Mouse (Mus musculus) midbrain, embryonic 11.5 days (tissue): Measurements from ENCODE around the gene Slc34a2. TPM values are rescaled to one million over a fixed set of nuclear protein-coding genes. Genes with fewer than 3 reads are reported as not detected.

Experiments used
- ATAC-seq: fragments of 200-750 bp; cut with Nextera tagmentation; 2 replicates; pipeline ENCODE4 v1.8.0; 2017; ENCODE audit warnings: moderate TSS enrichment, moderate library complexity; ENCODE audit not compliant: low FRiP score
- DNase-seq: peaks from one replicate; pipeline ENCODE4 v3.0.0; 2015; ENCODE audit warnings: low spot score; ENCODE audit errors: missing footprints
- H3K27ac ChIP-seq: fragments of 300-500 bp; sonication (generic); 2 replicates; pipeline ENCODE4 v1.5.1; 2014; ENCODE audit warnings: low read depth, low read length
- H3K27me3 ChIP-seq: fragments of 300-500 bp; sonication (generic); 2 replicates; pipeline ENCODE4 v1.6.1; 2014; ENCODE audit warnings: mild to moderate bottlenecking, low read length, moderate library complexity, mixed read lengths; ENCODE audit not compliant: control insufficient read depth, insufficient read depth
- H3K36me3 ChIP-seq: fragments of 300-500 bp; sonication (generic); 2 replicates; pipeline ENCODE4 v1.6.1; 2014; ENCODE audit warnings: mild to moderate bottlenecking, low read length, moderate library complexity, mixed read lengths; ENCODE audit not compliant: control insufficient read depth, insufficient read depth
- H3K4me1 ChIP-seq: fragments of 300-500 bp; sonication (generic); 2 replicates; pipeline ENCODE4 v1.6.1; 2014; ENCODE audit warnings: low read length; ENCODE audit not compliant: control insufficient read depth, insufficient read depth
- H3K4me2 ChIP-seq: fragments of 300-500 bp; sonication (generic); 2 replicates; pipeline ENCODE4 v1.6.1; 2014; ENCODE audit warnings: mild to moderate bottlenecking, moderate library complexity
- H3K4me3 ChIP-seq: fragments of 300-500 bp; sonication (generic); 2 replicates; pipeline ENCODE4 v1.5.1; 2014; ENCODE audit warnings: low read depth, low read length
- H3K9ac ChIP-seq: fragments of 300-500 bp; sonication (generic); 2 replicates; pipeline ENCODE4 v1.6.1; 2014; ENCODE audit warnings: low read length
- H3K9me3 ChIP-seq: fragments of 300-500 bp; sonication (generic); 2 replicates; pipeline ENCODE4 v1.6.1; 2016; ENCODE audit warnings: low read length; ENCODE audit not compliant: control insufficient read depth
- WGBS: fragments of 180-500 bp; shearing (Covaris S2); extraction: QIAGEN DNeasy Blood & Tissue Kit; methylation state at CpG from one replicate; pipeline ENCODE4 v1.1.7; 2014; 5-methylcytosine and 5-hydroxymethylcytosine counted together
- polyA plus RNA-seq: library from polyadenylated mRNA; unstranded; fragments of >200 nt; fragmentation: Nextera tagmentation; extraction: Ambion mirVana; gene quantifications from 2 replicates; pipeline ENCODE4 v1.2.1, GENCODE M21; 2014

The Slc34a2 gene
- polyA plus RNA-seq, 1 experiment from 2014 or later, result not detected

DNA sequence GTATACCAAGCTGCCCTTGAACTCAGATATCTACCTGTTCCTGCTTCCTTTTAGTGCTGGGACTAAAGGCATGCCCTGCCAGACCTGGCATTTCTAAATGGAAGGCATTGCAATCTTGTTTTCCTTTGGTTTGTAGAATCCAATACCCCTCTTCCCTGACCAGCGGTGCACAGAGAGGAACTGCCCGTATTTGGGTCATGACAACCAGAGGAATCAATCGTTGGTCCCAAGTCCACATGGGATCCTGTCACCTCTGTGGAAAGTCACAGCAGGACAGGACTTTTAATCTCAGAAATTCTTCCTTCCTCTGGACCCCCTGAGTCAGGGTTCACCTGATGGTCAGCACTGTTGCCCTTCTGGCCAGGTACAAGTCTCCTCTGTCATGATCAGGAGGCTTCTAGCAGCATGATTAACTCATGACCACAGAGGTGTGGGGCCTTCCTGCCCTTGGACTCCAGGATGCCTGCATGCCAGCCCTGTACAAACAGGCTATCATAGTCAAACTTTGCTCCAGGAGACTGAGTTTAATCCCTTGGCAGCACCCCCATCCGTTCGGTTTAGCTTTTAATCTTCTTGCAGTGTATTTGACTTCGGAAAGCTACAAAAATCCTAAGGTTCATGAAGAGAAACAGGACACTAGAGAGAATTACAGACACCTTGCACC lies 39.7 kb upstream of the Slc34a2 start:
- no peak overlapping the region for H3K9ac ChIP-seq
- ATAC-seq, result no peak
- H3K36me3 ChIP-seq, result no peaks in the 10 kb centered on the region
- H3K27me3 ChIP-seq, result no peaks in the 10 kb centered on the region
- 82% methylated on average over 6 of the region's 6 CpGs for WGBS
- peaks cover 5% of the 10 kb centered on the region; the same call in 1 of the 2 replicates for H3K4me1 ChIP-seq
- no peaks in the 10 kb centered on the region for H3K9me3 ChIP-seq
- H3K4me2 ChIP-seq, result no peak overlapping the region
- no peak for DNase-seq
- no peak overlapping the region for H3K4me3 ChIP-seq
- H3K27ac ChIP-seq, result no peak overlapping the region

DNA sequence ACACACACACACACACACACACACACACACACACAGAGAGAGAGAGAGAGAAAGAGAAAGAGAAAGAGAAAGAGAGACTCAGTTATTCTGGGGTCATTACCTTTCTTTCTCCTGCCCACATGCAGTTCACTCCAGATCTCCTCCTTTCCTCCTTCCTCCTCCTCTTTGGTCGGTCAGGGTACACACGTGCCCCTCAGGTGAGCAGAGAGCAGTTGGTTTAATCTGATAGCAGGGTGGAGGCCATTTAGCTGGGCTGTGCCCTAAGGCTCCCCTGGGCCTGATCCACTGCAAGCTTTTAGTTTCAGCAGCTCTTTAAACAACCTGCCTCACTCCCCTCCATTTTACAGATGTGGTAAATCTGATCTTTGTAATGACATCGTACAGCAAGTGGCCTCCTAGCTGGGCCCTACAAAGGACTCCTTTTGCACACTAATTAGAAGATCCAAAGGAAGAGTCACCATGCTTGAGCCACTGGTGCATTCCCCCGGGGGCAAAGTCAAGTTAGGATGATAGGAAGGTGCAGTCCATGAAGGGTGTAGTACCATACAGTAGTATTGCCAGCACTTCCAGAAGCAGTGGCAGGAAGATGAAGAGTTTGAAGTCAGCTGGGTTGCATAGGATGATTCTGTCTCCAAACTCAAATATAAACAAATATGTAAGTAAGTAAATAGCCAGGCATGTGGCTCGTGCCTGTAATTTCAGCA lies 37.6 kb upstream of the Slc34a2 start:
- no peak for DNase-seq
- ATAC-seq, result no peak
- H3K4me2 ChIP-seq, result no peak overlapping the region
- H3K9ac ChIP-seq, result no peak overlapping the region
- H3K27me3 ChIP-seq, result no peaks in the 10 kb centered on the region
- no peaks in the 10 kb centered on the region for H3K36me3 ChIP-seq
- H3K4me1 ChIP-seq, result peaks cover 5% of the 10 kb centered on the region; the same call in 1 of the 2 replicates
- no peak overlapping the region for H3K27ac ChIP-seq
- no peaks in the 10 kb centered on the region for H3K9me3 ChIP-seq
- 63% methylated on average over 5 of the region's 5 CpGs for WGBS
- no peak overlapping the region for H3K4me3 ChIP-seq

DNA sequence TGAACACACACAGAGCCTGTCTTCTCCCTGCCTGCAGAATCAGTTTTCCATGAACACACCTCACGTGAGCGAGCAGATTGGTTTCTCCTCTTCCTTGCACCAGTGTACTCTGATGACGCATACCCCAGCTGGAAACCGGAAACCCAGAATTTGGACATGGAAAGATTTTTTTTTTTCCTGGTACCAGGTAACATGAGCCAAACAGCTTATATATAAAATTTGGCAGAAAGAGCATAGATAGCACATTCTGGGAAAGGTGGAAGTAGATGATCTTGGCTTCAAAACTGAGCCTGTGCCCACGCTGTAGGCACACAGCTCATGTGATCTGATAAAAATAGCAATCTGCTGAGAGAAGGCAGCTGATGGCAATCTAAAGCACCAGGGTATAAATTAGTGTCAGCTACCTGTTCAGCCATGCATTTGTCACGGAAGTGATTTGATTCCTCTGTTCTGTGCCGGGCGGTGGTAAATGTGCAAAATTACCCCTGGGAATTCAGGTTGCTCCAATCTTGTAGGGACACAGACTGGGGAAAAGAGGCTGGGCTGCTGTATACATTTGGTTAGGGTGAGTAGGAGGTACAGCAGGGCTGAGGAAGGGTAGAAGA lies 35.2 kb upstream of the Slc34a2 start:
- H3K4me1 ChIP-seq, result no peaks in the 10 kb centered on the region
- H3K4me2 ChIP-seq, result no peak overlapping the region
- no peak for ATAC-seq
- H3K9me3 ChIP-seq, result no peaks in the 10 kb centered on the region
- no peak overlapping the region for H3K27ac ChIP-seq
- no peaks in the 10 kb centered on the region for H3K27me3 ChIP-seq
- 87% methylated on average over 8 of the region's 8 CpGs for WGBS
- no peak overlapping the region for H3K9ac ChIP-seq
- H3K36me3 ChIP-seq, result no peaks in the 10 kb centered on the region
- DNase-seq, result no peak
- no peak overlapping the region for H3K4me3 ChIP-seq

DNA sequence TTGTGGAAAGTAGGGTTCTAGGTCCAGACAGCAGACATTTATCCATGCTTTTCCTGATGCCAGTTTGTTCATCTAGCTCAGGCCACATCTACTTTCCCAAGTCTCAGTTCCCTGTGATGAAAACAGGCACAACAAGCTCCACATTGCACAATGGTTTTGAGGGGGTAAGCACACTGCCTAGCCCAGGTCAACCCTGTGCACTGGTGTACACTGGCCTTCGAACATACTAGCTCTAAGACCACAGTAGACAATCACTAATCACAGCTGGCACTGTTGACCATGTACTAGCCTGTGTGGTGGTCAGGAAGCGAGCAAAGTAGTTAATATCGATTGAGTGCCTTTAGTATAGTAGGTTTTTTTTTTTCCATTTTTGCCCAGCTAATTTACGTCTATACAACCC lies 34.4 kb upstream of the Slc34a2 start:
- Histone ChIP-seq H3K4me2 (no peak overlapping the region), H3K36me3 (no peaks in the 10 kb centered on the region), H3K27ac (no peak overlapping the region), H3K9me3 (no peaks in the 10 kb centered on the region), H3K9ac (no peak overlapping the region), H3K27me3 (no peaks in the 10 kb centered on the region), H3K4me1 (no peaks in the 10 kb centered on the region), H3K4me3 (no peak overlapping the region)
- DNase-seq, result no peak
- WGBS, result 81% methylated on average over 4 of the region's 4 CpGs
- no peak for ATAC-seq

DNA sequence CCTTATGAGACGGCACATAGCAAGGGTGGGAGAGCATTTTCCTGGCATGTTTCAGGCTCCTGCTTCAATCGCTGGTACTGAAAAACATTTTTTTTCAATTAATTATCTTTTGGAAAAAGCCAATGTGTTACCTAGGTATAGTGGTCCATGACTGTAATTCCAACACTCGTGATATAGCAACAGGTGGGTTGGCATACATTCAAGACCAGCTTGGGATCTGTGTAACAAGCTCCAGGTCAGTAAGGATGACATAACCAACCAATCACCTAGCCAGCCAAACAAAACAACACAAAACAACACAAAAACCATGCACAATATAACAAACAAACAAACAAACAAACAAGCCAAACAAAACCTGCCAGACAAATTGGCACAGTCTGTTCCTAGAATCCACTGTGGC lies 33.9 kb upstream of the Slc34a2 start:
- Histone ChIP-seq H3K27ac (no peak overlapping the region), H3K9me3 (no peaks in the 10 kb centered on the region), H3K4me2 (no peak overlapping the region), H3K36me3 (no peaks in the 10 kb centered on the region), H3K27me3 (no peaks in the 10 kb centered on the region), H3K4me1 (no peaks in the 10 kb centered on the region), H3K9ac (no peak overlapping the region), H3K4me3 (no peak overlapping the region)
- no peak for ATAC-seq
- DNase-seq, result no peak
- WGBS, result 91% methylated on average over 3 of the region's 3 CpGs

DNA sequence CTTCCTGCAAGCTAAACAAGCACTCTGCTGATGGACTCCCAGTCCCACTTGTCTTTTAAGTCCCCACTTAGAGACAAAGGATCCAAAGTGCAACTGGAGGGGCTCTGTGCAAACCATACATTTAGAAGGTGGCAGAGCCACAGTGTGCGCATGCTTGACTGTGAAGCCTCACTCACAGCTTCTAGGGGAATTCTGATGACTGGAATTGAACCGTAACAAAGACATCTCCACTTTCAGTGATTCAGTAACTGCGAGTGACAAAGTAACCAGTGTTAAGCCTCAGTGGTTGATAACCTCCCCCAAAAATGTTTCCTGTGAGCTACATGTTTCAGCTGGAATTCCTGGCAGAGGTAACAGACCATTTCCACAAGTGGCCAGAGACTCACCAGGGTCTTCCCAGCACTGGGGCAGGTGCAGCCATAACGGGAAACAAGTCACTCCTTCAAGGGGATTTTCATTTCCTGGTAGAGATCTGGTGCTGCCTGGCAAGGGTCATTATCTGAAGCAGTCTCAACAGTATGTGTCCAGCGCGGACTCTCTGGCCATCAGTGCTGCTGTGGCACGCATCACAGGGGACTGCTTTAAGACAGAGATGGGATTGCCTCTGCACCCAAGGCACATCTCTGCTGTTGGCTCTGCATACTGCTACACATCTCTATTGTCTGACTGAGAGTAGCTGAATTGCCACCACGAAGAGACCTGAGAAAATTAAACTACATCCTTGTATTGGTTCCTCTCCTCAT lies 28.7 kb upstream of the Slc34a2 start:
- Histone ChIP-seq H3K4me3 (no peak overlapping the region), H3K27ac (no peak overlapping the region), H3K4me1 (no peaks in the 10 kb centered on the region), H3K9ac (no peak overlapping the region), H3K9me3 (no peaks in the 10 kb centered on the region), H3K36me3 (no peaks in the 10 kb centered on the region), H3K27me3 (no peaks in the 10 kb centered on the region), H3K4me2 (no peak overlapping the region)
- WGBS, result 85% methylated on average over 8 of the region's 8 CpGs
- DNase-seq (no peak), ATAC-seq (no peak)

DNA sequence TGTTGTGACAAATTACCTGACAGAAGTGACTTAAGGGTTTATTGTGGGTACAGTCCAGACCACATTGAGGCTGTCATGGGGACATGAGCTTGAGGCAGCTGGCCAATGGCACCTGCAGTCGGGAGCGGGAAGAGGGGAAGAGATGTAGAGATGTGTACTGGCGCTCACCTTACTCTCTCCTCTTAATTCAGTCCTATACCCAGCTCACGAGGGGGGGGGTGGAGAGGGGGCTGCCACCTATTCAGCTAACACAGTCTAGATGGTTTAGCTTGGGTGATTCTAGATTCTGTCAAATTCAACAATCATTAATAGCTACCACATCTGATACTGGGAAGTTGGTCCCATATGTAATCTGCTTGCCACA lies 28.1 kb upstream of the Slc34a2 start:
- Histone ChIP-seq H3K4me2 (no peak overlapping the region), H3K27me3 (no peaks in the 10 kb centered on the region), H3K9me3 (no peaks in the 10 kb centered on the region), H3K4me3 (no peak overlapping the region), H3K9ac (no peak overlapping the region), H3K27ac (no peak overlapping the region), H3K36me3 (no peaks in the 10 kb centered on the region), H3K4me1 (no peaks in the 10 kb centered on the region)
- no peak for ATAC-seq
- no peak for DNase-seq
- WGBS, result 88% methylated on average over 4 of the region's 4 CpGs

DNA sequence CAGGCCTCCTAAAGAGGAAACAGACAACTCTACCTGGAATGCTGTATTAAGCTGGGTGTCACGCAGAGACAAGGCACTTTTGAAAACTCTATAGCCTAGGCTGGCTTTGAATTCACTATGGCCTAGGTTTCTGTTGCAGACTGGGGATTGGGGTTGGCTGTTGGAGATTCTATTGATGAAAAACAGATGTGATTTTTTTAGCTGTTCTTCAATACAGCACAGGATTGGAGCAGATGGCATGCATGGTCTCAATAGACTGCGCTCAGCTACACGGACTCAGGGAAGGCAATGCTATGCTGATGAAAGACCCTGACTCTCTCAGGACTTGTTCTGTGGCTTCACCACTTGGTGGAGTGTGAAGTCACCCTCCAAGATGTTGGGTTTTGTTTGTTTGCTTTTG lies 26.6 kb upstream of the Slc34a2 start:
- no peaks in the 10 kb centered on the region for H3K9me3 ChIP-seq

DNA sequence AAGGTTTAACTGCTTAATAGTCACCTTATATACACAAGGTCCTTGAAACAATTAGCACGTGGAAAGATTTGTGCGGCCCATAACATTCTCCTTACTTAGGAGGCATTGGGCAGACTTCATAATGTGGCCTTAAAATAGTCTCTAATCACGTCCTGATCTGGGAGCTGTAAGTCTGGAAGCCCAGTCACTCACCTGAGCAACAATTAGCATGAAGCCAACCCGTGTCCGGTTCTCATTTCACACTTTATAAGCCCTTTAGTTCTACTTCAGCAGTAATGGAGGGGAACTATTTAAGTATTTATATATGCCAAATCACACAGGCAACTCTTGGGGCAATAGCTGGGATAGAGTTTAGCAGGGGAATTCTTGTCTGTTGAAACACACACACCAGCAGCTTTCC lies 21.3 kb upstream of the Slc34a2 start:
- 74% methylated on average over 5 of the region's 5 CpGs for WGBS
- no peaks in the 10 kb centered on the region for H3K9me3 ChIP-seq
- ATAC-seq (no peak), DNase-seq (no peak)
- H3K9ac ChIP-seq, result no peak overlapping the region
- no peak overlapping the region for H3K4me3 ChIP-seq
- H3K4me1 ChIP-seq, result no peaks in the 10 kb centered on the region
- no peaks in the 10 kb centered on the region for H3K36me3 ChIP-seq
- no peak overlapping the region for H3K4me2 ChIP-seq
- no peaks in the 10 kb centered on the region for H3K27me3 ChIP-seq
- no peak overlapping the region for H3K27ac ChIP-seq

More for the DNA sequence above, 26.6 kb upstream of the Slc34a2 start:
- no peak overlapping the region for H3K4me3 ChIP-seq
- H3K27ac ChIP-seq, result no peak overlapping the region
- H3K36me3 ChIP-seq, result no peaks in the 10 kb centered on the region
- no peaks in the 10 kb centered on the region for H3K27me3 ChIP-seq
- 81% methylated on average over 3 of the region's 3 CpGs for WGBS
- no peak overlapping the region for H3K9ac ChIP-seq
- no peak overlapping the region for H3K4me2 ChIP-seq
- no peaks in the 10 kb centered on the region for H3K4me1 ChIP-seq
- ATAC-seq (no peak), DNase-seq (no peak)
